Mouse (Mus musculus) Patski (cell line): ENCODE data around the gene Farsa. TPM values are rescaled to one million over a fixed set of nuclear protein-coding genes. Genes with fewer than 3 reads are reported as not detected.
A peak's percentile ranks its signal among the peaks of the same experiment; 100 is the strongest.
"Not testable (repeated sequence)": the region's sequence is repeated elsewhere in the genome, so short reads cannot be mapped to it uniquely, and the experiment has no call there.

Experiments used
- ATAC-seq: fragments of 100-300 bp; one replicate; pipeline ENCODE4 v1.8.0; 2021
- CTCF ChIA-PET: fragments of 350-600 bp; sonication (Branson Sonifier 250); formaldehyde crosslinking; loops from one replicate; lab custom pipeline; 2022; ENCODE audit warnings: inconsistent platforms; lab: Charles Lee
- POLR2A ChIA-PET: fragments of 350-600 bp; sonication (Branson Sonifier 250); formaldehyde crosslinking; loops from one replicate; lab custom pipeline; 2022; ENCODE audit warnings: antibody characterized with exemption, inconsistent platforms; lab: Charles Lee
- DNase-seq: peaks from one replicate; pipeline ENCODE4 v3.0.0-alpha.2; 2011; ENCODE audit warnings: low read depth, low spot score
- H3K27me3 ChIP-seq: fragments of 371-371 bp; one replicate; pipeline ENCODE4 v1.5.1; 2021
- CTCF ChIP-seq: fragments of 100-300 bp; IDR thresholded peaks from one replicate; pipeline ENCODE4 v1.5.1; 2021
- in situ Hi-C: fragments of 300-500 bp; cut with MboI; formaldehyde crosslinking; loops from 3 replicates; pipeline ENCODE4 v1.11.1; 2018; ENCODE audit warnings: low pct_unique_long_range_greater_than_20kb, mixed read lengths
- polyA plus RNA-seq: library from polyadenylated mRNA; unstranded; gene quantifications from one replicate; pipeline ENCODE4 v1.2.3, GENCODE M21; 2021

Gene Farsa
- polyA plus RNA-seq, 1 experiment from 2014 or later: 79.6 TPM

DNA sequence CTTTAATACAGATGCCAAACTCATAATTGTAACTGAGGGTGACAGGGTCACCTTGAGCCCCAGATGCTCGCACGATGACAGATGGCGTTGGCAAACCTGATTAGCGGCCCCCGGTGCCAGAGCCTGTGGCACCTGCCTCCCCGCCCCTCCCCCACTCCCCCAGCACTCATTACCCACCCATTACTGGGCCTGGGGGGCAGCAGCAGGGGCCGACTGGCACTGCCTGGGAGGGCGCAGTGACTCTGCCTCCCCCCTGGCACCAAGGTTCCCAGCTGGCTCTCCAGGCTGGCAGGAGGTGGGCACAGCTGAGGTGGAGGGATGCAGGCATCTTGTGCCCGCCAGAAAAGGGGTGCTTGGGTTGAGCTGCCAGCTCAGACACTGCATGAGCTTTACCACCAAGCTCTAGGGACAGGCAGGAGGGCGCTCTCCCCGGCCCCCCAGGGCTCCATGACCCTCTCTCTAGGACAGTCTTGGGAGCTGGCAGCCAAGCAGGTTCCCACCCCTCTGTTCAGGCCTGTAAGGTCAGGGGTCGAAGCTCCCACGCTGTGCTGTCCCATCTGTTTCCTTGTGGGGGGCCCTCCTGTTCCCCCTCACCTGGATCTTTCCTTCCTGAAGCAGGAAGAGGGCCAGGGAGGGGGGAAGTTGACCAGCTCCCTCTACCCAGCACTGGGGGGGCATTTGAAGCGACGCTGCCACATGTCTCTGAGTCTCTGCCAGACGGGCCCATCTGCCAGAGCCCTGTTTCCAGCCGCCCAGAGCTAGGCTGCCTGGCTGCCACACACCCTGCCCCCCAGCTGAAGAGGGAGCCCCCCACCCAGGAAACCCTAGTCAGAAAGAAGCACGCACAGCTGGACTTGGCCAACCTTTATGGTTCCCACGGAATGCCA is 42.0 kb upstream of the Farsa start:
- CTCF ChIA-PET: interaction anchor here (1.0 to 8.3 kb wide), 23 partner anchors 9 to 222 kb away, joined by 3 to 80 read pairs (median 7); partner anchors contain the start of gene Calr
- TF ChIP-seq CTCF: no peak
- POLR2A ChIA-PET: interaction anchor here (1.3 to 1.5 kb wide), 3 partner anchors 88 to 115 kb away, joined by 3 to 6 read pairs (median 4); no protein-coding TSS in a partner anchor
- in situ Hi-C loops: loop anchor here (5.0 to 10.0 kb wide), 3 partner anchors 117 to 450 kb away; no protein-coding TSS in a partner anchor
- ATAC-seq (no peak), DNase-seq (no peak)
- H3K27me3 ChIP-seq: no peaks in the 10 kb centered on the region

DNA sequence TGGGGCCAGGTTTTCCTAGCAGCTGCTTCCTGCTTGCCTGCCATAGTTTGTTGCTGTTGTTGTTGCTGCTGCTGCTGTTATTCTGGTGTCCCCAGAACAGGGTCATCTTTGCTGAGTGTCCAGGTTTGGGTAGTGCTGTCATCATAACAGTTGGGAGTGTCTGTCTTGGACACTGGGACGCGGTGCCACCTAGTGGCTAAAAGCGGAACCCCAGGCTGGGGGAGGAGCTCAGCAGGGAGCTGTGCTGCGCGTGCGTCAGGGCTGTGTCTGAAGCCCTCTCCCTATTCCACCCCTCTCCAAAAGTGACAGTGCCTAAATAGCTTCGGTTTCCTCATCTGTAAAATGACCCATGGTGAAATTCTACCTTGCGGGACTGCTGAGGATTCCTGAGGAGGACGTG is 41.2 kb upstream of the Farsa start:
- POLR2A ChIA-PET: interaction anchor here (1.3 to 1.5 kb wide), 3 partner anchors 88 to 116 kb away, joined by 3 to 6 read pairs (median 4); no protein-coding TSS in a partner anchor
- DNase-seq: no peak
- peak; percentile 98 for TF ChIP-seq CTCF
- in situ Hi-C loops: loop anchor here (5.0 to 10.0 kb wide), 2 partner anchors 118 to 451 kb away; no protein-coding TSS in a partner anchor
- ATAC-seq: peak; percentile 63
- CTCF ChIA-PET: interaction anchor here (0.6 to 8.3 kb wide), 27 partner anchors 8 to 223 kb away, joined by 3 to 80 read pairs (median 6); partner anchors contain the start of gene Calr
- no peaks in the 10 kb centered on the region for H3K27me3 ChIP-seq

DNA sequence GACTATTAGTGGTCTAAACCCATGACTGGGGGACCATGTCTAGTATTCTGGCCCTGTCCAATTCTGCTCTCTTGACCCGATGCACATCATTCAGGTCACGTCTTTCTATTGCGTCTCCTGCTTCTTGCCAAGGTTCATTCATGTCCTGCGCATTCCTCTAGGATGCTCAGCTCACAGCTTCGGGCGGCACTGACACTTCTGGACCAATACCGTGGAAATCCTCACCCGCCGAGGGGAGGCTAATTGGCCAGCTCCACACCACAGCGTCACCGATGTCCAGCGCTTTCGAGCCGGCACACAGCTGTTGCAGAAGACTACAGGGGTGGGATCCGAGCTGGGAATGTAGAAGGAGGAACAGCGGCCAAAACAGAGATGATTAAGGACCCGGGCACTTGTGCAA is 40.7 kb upstream of the Farsa start:
- TF ChIP-seq CTCF: no peak
- no peaks in the 10 kb centered on the region for H3K27me3 ChIP-seq
- in situ Hi-C loops: loop anchor here (5.0 to 10.0 kb wide), 2 partner anchors 119 to 451 kb away; no protein-coding TSS in a partner anchor
- CTCF ChIA-PET: interaction anchor here (0.6 to 8.3 kb wide), 25 partner anchors 8 to 223 kb away, joined by 3 to 80 read pairs (median 6); partner anchors contain the start of gene Calr
- no peak for ATAC-seq
- DNase-seq: no peak
- POLR2A ChIA-PET: interaction anchor here (1.3 to 1.5 kb wide), 3 partner anchors 87 to 117 kb away, joined by 3 to 6 read pairs (median 4); no protein-coding TSS in a partner anchor

GRCm38 (mm10) chr8:84822723-84823122 is 34.1 kb upstream of the Farsa start, which contains the start of gene Dand5:
Gene Dand5 (minus strand): TSS chr8:84822823.
- no peak for TF ChIP-seq CTCF
- POLR2A ChIA-PET: interaction anchor here (0.5 kb wide), 1 partner anchor 114 kb away, joined by 3 read pairs; no protein-coding TSS in a partner anchor
- H3K27me3 ChIP-seq: no peaks in the 10 kb centered on the region
- no peak for DNase-seq
- no peak for ATAC-seq
- CTCF ChIA-PET: interaction anchor here (0.6 to 1.9 kb wide), 4 partner anchors 8 to 93 kb away, joined by 3 to 8 read pairs (median 4); no protein-coding TSS in a partner anchor
- in situ Hi-C loops: no loop called here

DNA sequence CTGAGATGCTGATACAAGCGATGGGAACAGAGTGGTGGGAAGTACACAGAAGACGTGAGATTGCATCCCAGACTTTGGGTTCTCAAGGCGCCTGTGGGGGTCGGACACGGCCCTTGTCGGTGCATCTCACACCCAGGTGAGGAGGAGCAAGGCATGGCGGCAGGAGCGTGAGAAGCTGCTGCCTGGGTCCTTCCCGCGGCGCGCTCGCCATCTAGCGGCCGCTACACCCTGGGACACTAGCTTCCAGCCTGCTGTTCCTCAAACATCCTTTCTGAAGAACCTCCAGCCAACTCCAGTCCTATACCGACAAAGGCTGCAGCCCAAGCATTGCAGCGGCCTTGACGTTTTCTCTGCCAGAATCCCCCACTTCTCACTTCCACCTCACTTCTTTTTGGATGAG is 33.1 kb upstream of the Farsa start:
- in situ Hi-C loops: no loop called here
- ChIA-PET CTCF (interaction anchor here (0.8 to 1.9 kb wide), 5 partner anchors 8 to 86 kb away, joined by 3 to 8 read pairs (median 4); no protein-coding TSS in a partner anchor), POLR2A (no interaction called here)
- no peaks in the 10 kb centered on the region for H3K27me3 ChIP-seq
- TF ChIP-seq CTCF: peak; percentile 98
- ATAC-seq: peak; percentile 67
- no peak for DNase-seq

GRCm38 (mm10) chr8:84825636-84826035 is 31.2 kb upstream of the Farsa start:
- ATAC-seq (no peak), DNase-seq (no peak)
- POLR2A ChIA-PET: interaction anchor here (1.5 kb wide), 1 partner anchor 13 kb away, joined by 6 read pairs; no protein-coding TSS in a partner anchor
- TF ChIP-seq CTCF: no peak
- H3K27me3 ChIP-seq: no peaks in the 10 kb centered on the region
- in situ Hi-C loops: no loop called here
- CTCF ChIA-PET: interaction anchor here (1.0 to 2.1 kb wide), 5 partner anchors 10 to 116 kb away, joined by 3 to 12 read pairs (median 5); partner anchors contain the start of gene Rad23a

DNA sequence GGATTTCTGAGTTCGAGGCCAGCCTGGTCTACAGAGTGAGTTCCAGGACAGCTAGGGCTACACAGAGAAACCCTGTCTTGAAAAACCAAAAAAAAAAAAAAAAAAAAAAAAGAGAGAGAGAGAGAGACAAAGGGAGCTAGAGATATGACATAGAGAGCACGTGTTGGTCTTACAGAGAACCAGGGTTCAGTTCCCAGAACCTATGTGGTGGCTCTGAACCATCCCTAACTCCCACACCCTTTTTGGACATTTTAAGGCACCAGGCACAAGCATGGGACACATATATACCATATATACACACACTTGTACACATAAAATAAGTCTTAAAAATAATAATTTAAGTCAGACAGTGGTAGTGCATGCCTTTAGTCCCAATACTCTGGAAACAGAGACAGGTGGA is 30.3 kb upstream of the Farsa start:
- CTCF ChIA-PET: interaction anchor here (1.0 to 2.1 kb wide), 3 partner anchors 11 to 14 kb away, joined by 3 to 12 read pairs (median 4); partner anchors contain the start of gene Rad23a
- ATAC-seq: not testable (repeated sequence)

GRCm38 (mm10) chr8:84831490-84831889 is 25.3 kb upstream of the Farsa start, which contains the start of gene Gadd45gip1:
Gene Gadd45gip1 (plus strand): TSS chr8:84831522.
- in situ Hi-C loops: no loop called here
- ATAC-seq: peak; percentile 65
- CTCF ChIA-PET: interaction anchor here (1.8 kb wide), 1 partner anchor 11 kb away, joined by 3 read pairs; no protein-coding TSS in a partner anchor
- H3K27me3 ChIP-seq: no peaks in the 10 kb centered on the region
- POLR2A ChIA-PET: interaction anchor here (0.7 to 1.6 kb wide), 3 partner anchors 12 to 170 kb away, joined by 3 read pairs; partner anchors contain the start of gene Nacc1
- no peak for TF ChIP-seq CTCF
- DNase-seq: no peak

More for the DNA sequence above, 30.3 kb upstream of the Farsa start:
- POLR2A ChIA-PET: interaction anchor here (1.5 kb wide), 1 partner anchor 12 kb away, joined by 6 read pairs; no protein-coding TSS in a partner anchor
- H3K27me3 ChIP-seq, DNase-seq, in situ Hi-C loops: not testable (repeated sequence)

GRCm38 (mm10) chr8:84832034-84832717 is 24.6 kb upstream of the Farsa start:
- ATAC-seq: peak; percentile 72
- POLR2A ChIA-PET: interaction anchor here (0.6 to 1.6 kb wide), 4 partner anchors 11 to 171 kb away, joined by 3 read pairs; partner anchors contain the start of gene Nacc1
- H3K27me3 ChIP-seq: no peaks in the 10 kb centered on the region
- no peak for DNase-seq
- no peak for TF ChIP-seq CTCF
- CTCF ChIA-PET: interaction anchor here (1.4 to 1.8 kb wide), 2 partner anchors 9 to 11 kb away, joined by 3 to 4 read pairs; no protein-coding TSS in a partner anchor
- in situ Hi-C loops: no loop called here
